Mouse (Mus musculus) MEL (cell line): Measurements from ENCODE around the gene Dock3. TPM values are rescaled to one million over a fixed set of nuclear protein-coding genes. Genes with fewer than 3 reads are reported as not detected.
A peak's percentile ranks its signal among the peaks of the same experiment; 100 is the strongest.

Source experiments
- DNase-seq: peaks from one replicate; pipeline ENCODE4 v3.0.0; 2011; ENCODE audit warnings: low read depth, low spot score
- H3K27ac ChIP-seq: 2 replicates; pipeline ENCODE4 v1.5.1; 2012; ENCODE audit warnings: low read depth, mild to moderate bottlenecking, control low read depth, low read length, moderate library complexity; ENCODE audit not compliant: control insufficient read depth
- H3K27me3 ChIP-seq, 2 experiments: fragments of 150-350 bp in 1 of 2; sonication (generic) in 1 of 2; 2 replicates each; pipeline ENCODE4 v1.6.1; 2012; ENCODE audit warnings: low read length in 2 of 2, mild to moderate bottlenecking in 2 of 2, improper control_type of control experiment in 1 of 2, moderate library complexity in 1 of 2; ENCODE audit not compliant: insufficient read depth in 2 of 2, control insufficient read depth in 1 of 2
- H3K36me3 ChIP-seq, 2 experiments: 2 replicates each; pipeline ENCODE4 v1.6.1; 2012 to 2014; ENCODE audit warnings: low read length in 2 of 2, improper control_type of control experiment in 1 of 2, inconsistent platforms in 1 of 2, mild to moderate bottlenecking in 1 of 2; ENCODE audit not compliant: insufficient read depth in 2 of 2, control insufficient read depth in 1 of 2
- H3K4me1 ChIP-seq, 2 experiments: fragments of 150-350 bp in 1 of 2; sonication (generic) in 1 of 2; 2 replicates each; pipeline ENCODE4 v1.6.1; 2012; ENCODE audit warnings: low read length in 2 of 2, improper control_type of control experiment in 1 of 2, mild to moderate bottlenecking in 1 of 2; ENCODE audit not compliant: insufficient read depth in 2 of 2, control insufficient read depth in 1 of 2
- H3K4me3 ChIP-seq, 2 experiments: fragments of 150-350 bp in 1 of 2; sonication (generic) in 1 of 2; 2 replicates each; pipeline ENCODE4 v1.5.1; 2012; ENCODE audit warnings: low read depth in 2 of 2, low read length in 2 of 2, mild to moderate bottlenecking in 2 of 2, moderate library complexity in 2 of 2, control low read depth in 1 of 2, improper control_type of control experiment in 1 of 2; ENCODE audit not compliant: control insufficient read depth in 1 of 2, insufficient read depth in 1 of 2
- H3K79me2 ChIP-seq: 2 replicates; pipeline ENCODE4 v1.6.1; 2012; ENCODE audit warnings: mild to moderate bottlenecking, low read length, moderate library complexity; ENCODE audit not compliant: control insufficient read depth, poor library complexity, insufficient read depth
- H3K9ac ChIP-seq: 2 replicates; pipeline ENCODE4 v1.6.1; 2012; ENCODE audit warnings: low read depth, mild to moderate bottlenecking, control low read depth, low read length, moderate library complexity; ENCODE audit not compliant: control insufficient read depth, poor library complexity, severe bottlenecking
- H3K9me3 ChIP-seq: fragments of 150-350 bp; sonication (generic); replicated peaks from 2 replicates; pipeline ENCODE4 v1.6.1; 2012; ENCODE audit warnings: mild to moderate bottlenecking, low read length, improper control_type of control experiment, moderate library complexity; ENCODE audit not compliant: insufficient read depth
- E2F4 ChIP-seq: IDR thresholded peaks from 2 replicates; pipeline ENCODE4 v1.6.1; 2011; ENCODE audit warnings: low read depth, low read length, improper control_type of control experiment, borderline replicate concordance
- ELF1 ChIP-seq: IDR thresholded peaks from 2 replicates; pipeline ENCODE4 v1.6.1; 2014; ENCODE audit warnings: low read depth, mild to moderate bottlenecking, inconsistent platforms, low read length, improper control_type of control experiment, moderate library complexity
- ETS1 ChIP-seq: IDR thresholded peaks from 2 replicates; pipeline ENCODE4 v1.6.1; 2012; ENCODE audit warnings: low read depth, mild to moderate bottlenecking, inconsistent platforms, low read length, improper control_type of control experiment, moderate library complexity
- GABPA ChIP-seq: IDR thresholded peaks from 2 replicates; pipeline ENCODE4 v1.6.1; 2012; ENCODE audit warnings: low read depth, mild to moderate bottlenecking, inconsistent platforms, low read length, improper control_type of control experiment, moderate library complexity
- KAT2A ChIP-seq: conservative IDR thresholded peaks from 2 replicates; pipeline ENCODE4 v1.6.1; 2012; ENCODE audit warnings: low read depth, low read length, improper control_type of control experiment, inconsistent platforms
- MYB ChIP-seq: IDR thresholded peaks from 2 replicates; pipeline ENCODE4 v1.6.1; 2011; ENCODE audit warnings: mild to moderate bottlenecking, low read depth, low read length, improper control_type of control experiment
- NELFE ChIP-seq: IDR thresholded peaks from 2 replicates; pipeline ENCODE4 v1.6.1; 2011; ENCODE audit warnings: low read depth, low read length, improper control_type of control experiment
- POLR2A ChIP-seq, 2 experiments: IDR thresholded peaks; 2 replicates each; pipeline ENCODE4 v1.6.1; 2011 to 2012; ENCODE audit warnings: low read length in 2 of 2, mild to moderate bottlenecking in 2 of 2, control low read depth in 1 of 2, improper control_type of control experiment in 1 of 2, low read depth in 1 of 2, moderate library complexity in 1 of 2; ENCODE audit not compliant: control insufficient read depth in 1 of 2, insufficient read depth in 1 of 2, poor library complexity in 1 of 2
- POLR2AphosphoS2 ChIP-seq: IDR thresholded peaks from 2 replicates; pipeline ENCODE4 v1.6.1; 2011; ENCODE audit warnings: low read length, improper control_type of control experiment
- POLR2AphosphoS5 ChIP-seq: IDR thresholded peaks from 2 replicates; pipeline ENCODE4 v1.6.1; 2012; ENCODE audit warnings: low read depth, borderline replicate concordance, mild to moderate bottlenecking, inconsistent platforms, low read length, moderate library complexity, mixed read lengths
- RAD21 ChIP-seq: IDR thresholded peaks from 2 replicates; pipeline ENCODE4 v1.6.1; 2011; ENCODE audit warnings: mild to moderate bottlenecking, low read depth, low read length, improper control_type of control experiment
- SIN3A ChIP-seq: IDR thresholded peaks from 2 replicates; pipeline ENCODE4 v1.6.1; 2012; ENCODE audit warnings: low read length, improper control_type of control experiment, inconsistent platforms
- TAL1 ChIP-seq: IDR thresholded peaks from 2 replicates; pipeline ENCODE4 v1.6.1; 2012; ENCODE audit warnings: mild to moderate bottlenecking, inconsistent platforms, low read length, moderate library complexity, mixed read lengths
- TBP ChIP-seq: IDR thresholded peaks from 2 replicates; pipeline ENCODE4 v1.8.0; 2011; ENCODE audit warnings: low read depth, low read length, improper control_type of control experiment
- UBTF ChIP-seq: IDR thresholded peaks from 2 replicates; pipeline ENCODE4 v1.6.1; 2012; ENCODE audit warnings: low read depth, mild to moderate bottlenecking, inconsistent platforms, low read length, improper control_type of control experiment, moderate library complexity, borderline replicate concordance; ENCODE audit not compliant: insufficient read depth
- ZC3H11A ChIP-seq: IDR thresholded peaks from 2 replicates; pipeline ENCODE4 v1.6.1; 2012; ENCODE audit warnings: low read depth, mild to moderate bottlenecking, inconsistent platforms, low read length, improper control_type of control experiment
- ZKSCAN1 ChIP-seq: IDR thresholded peaks from 2 replicates; pipeline ENCODE4 v1.6.1; 2012; ENCODE audit warnings: low read depth, mild to moderate bottlenecking, inconsistent platforms, low read length, improper control_type of control experiment, moderate library complexity
- ZMIZ1 ChIP-seq: IDR thresholded peaks from 2 replicates; pipeline ENCODE4 v1.6.1; 2012; ENCODE audit warnings: low read depth, mild to moderate bottlenecking, inconsistent platforms, low read length, improper control_type of control experiment, moderate library complexity
- polyA plus RNA-seq, 2 experiments: library from polyadenylated mRNA; stranded (reverse) in 1 of 2; unstranded in 1 of 2; fragments of >175 nt in 1 of 2; fragments of >200 nt in 1 of 2; gene quantifications; 2 replicates each; pipeline versions ENCODE4 v1.2.1 to v1.2.4; 2012; ENCODE audit warnings: low replicate concordance in 2 of 2, low read depth in 1 of 2; ENCODE audit not compliant: insufficient read length in 2 of 2, insufficient read depth in 1 of 2, missing spikeins in 1 of 2
- total RNA-seq: library from RNA; depleted of rRNA; stranded (reverse); fragments of 300-350 nt; gene quantifications from 2 replicates; pipeline ENCODE4 v1.2.3, GENCODE M21; 2012

Dock3 gene
- total and polyA plus RNA-seq, 3 experiments = 0.03 to 0.08 TPM; not detected in 1

- 0 out of 2 replicates have a peak, but pooled peaks have one; percentile 7 for TF ChIP-seq SIN3A
- TF ChIP-seq ELF1 = no peak
- TF ChIP-seq KAT2A = no peak
- TF ChIP-seq TBP = no peak
- Histone ChIP-seq H3K4me3 (peak overlapping the region in 1 of 2 experiments; percentile 88; a peak in 2 of 4 replicates), H3K36me3 (peaks cover 5 to 45% of the 10 kb centered on the region in 2 experiments; a peak in 3 of 4 replicates), H3K27me3 (no peaks in the 10 kb centered on the region), H3K9me3 (no peaks in the 10 kb centered on the region), H3K9ac (no peak overlapping the region), H3K79me2 (peaks cover 37% of the 10 kb centered on the region), H3K4me1 (peaks cover 2 to 43% of the 10 kb centered on the region in 2 experiments; a peak in 3 of 4 replicates), H3K27ac (no peak overlapping the region)
- peak; percentile 21 for DNase-seq
These were observed 347.4 kb downstream of the Dock3 start for GRCm38 (mm10) chr9:106884306-106884705.

GRCm38 (mm10) chr9:106883085-106883484, 348.6 kb downstream of the Dock3 start:
- DNase-seq = peak; percentile 41
- peaks cover 2 to 37% of the 10 kb centered on the region in 2 experiments; a peak in 3 of 4 replicates for H3K4me1 ChIP-seq
- TF ChIP-seq ZKSCAN1 (no peak), MYB (no peak), ZMIZ1 (no peak), POLR2A (IDR thresholded peaks at IDR 0.05; ENCODE audit: control insufficient read depth in 1 of 2, insufficient read depth in 1 of 2, low read depth in 1 of 2, low read length in 2 of 2, poor library complexity in 1 of 2) (no peak), ETS1 (no peak), UBTF (no peak), TAL1 (no peak), POLR2AphosphoS2 (no peak; the same call in 1 of the 2 replicates), POLR2AphosphoS5 (no peak)

GRCm38 (mm10) chr9:106882176-106882575, 349.5 kb downstream of the Dock3 start:
- no peaks in the 10 kb centered on the region for H3K9me3 ChIP-seq
- peaks cover 2 to 34% of the 10 kb centered on the region in 2 experiments; a peak in 3 of 4 replicates for H3K4me1 ChIP-seq
- H3K27me3 ChIP-seq = no peaks in the 10 kb centered on the region
- peaks cover 36% of the 10 kb centered on the region for H3K79me2 ChIP-seq
- peaks cover 5 to 35% of the 10 kb centered on the region in 2 experiments for H3K36me3 ChIP-seq
- no peak overlapping the region for H3K9ac ChIP-seq
- no peak for TF ChIP-seq ZMIZ1
- TF ChIP-seq NELFE = no peak
- TF ChIP-seq ZC3H11A = no peak
- TF ChIP-seq KAT2A = no peak
- TF ChIP-seq POLR2AphosphoS5 = no peak
- TF ChIP-seq TAL1 = no peak
- no peak for TF ChIP-seq RAD21
- no peak for TF ChIP-seq GABPA
- no peak for TF ChIP-seq E2F4
- H3K4me3 ChIP-seq = no peak overlapping the region
- DNase-seq = no peak
- peak overlapping the region; percentile 19 for H3K27ac ChIP-seq

More at GRCm38 (mm10) chr9:106883085-106883484, 348.6 kb downstream of the Dock3 start:
- H3K9me3 ChIP-seq = no peaks in the 10 kb centered on the region
- H3K9ac ChIP-seq = no peak overlapping the region
- no peak overlapping the region; the same call in 1 of the 2 replicates for H3K27ac ChIP-seq
- H3K36me3 ChIP-seq = peaks cover 5 to 36% of the 10 kb centered on the region in 2 experiments; a peak in 3 of 4 replicates
- H3K27me3 ChIP-seq = no peaks in the 10 kb centered on the region
- no peak overlapping the region for H3K4me3 ChIP-seq
- peaks cover 36% of the 10 kb centered on the region for H3K79me2 ChIP-seq
